Mouse (Mus musculus): Measurements from ENCODE around the gene Tmem169.
A peak's percentile ranks its signal among the peaks of the same experiment; 100 is the strongest.

Tmem169 gene

GRCm38 (mm10) chr1:72286904-72287303 is 2.7 kb downstream of the Tmem169 start:
- DNase-seq: no peak

- no peak for DNase-seq
These were observed 3.7 kb downstream of the Tmem169 start for GRCm38 (mm10) chr1:72287893-72288292.

GRCm38 (mm10) chr1:72288527-72289150 is 4.5 kb downstream of the Tmem169 start:
- DNase-seq: no peak

GRCm38 (mm10) chr1:72290896-72291295 is 6.7 kb downstream of the Tmem169 start:
- DNase-seq: no peak

- no peak for DNase-seq
These were observed 7.3 kb downstream of the Tmem169 start for GRCm38 (mm10) chr1:72291421-72291820.

GRCm38 (mm10) chr1:72291925-72292324 is 7.8 kb downstream of the Tmem169 start:
- DNase-seq: no peak

GRCm38 (mm10) chr1:72293869-72294663 is 9.9 kb downstream of the Tmem169 start:
- DNase-seq: no peak

GRCm38 (mm10) chr1:72295746-72296145 is 11.6 kb downstream of the Tmem169 start:
- DNase-seq: no peak

GRCm38 (mm10) chr1:72301845-72302244 is 17.7 kb downstream of the Tmem169 start:
- no peak for DNase-seq

GRCm38 (mm10) chr1:72306241-72306640 is 22.1 kb downstream of the Tmem169 start:
- no peak for DNase-seq

GRCm38 (mm10) chr1:72306679-72307181 is 22.6 kb downstream of the Tmem169 start:
- DNase-seq: peak; percentile 15 to 48

- peak; percentile 78 to 82 for DNase-seq
These were observed 23.2 kb downstream of the Tmem169 start, which contains the start of gene Xrcc5 for GRCm38 (mm10) chr1:72307317-72307798. TSS of gene Xrcc5 (plus strand) at chr1:72307421.

- no peak for DNase-seq
These were observed 24.8 kb downstream of the Tmem169 start for GRCm38 (mm10) chr1:72308919-72309318.

- DNase-seq: no peak
These were observed 25.7 kb downstream of the Tmem169 start for GRCm38 (mm10) chr1:72309744-72310424.

- no peak for DNase-seq
These were observed 28.7 kb downstream of the Tmem169 start for GRCm38 (mm10) chr1:72312701-72313398.

- DNase-seq: no peak
These were observed 29.4 kb downstream of the Tmem169 start for GRCm38 (mm10) chr1:72313399-72314039.

GRCm38 (mm10) chr1:72315447-72315846 is 31.3 kb downstream of the Tmem169 start:
- no peak for DNase-seq

- DNase-seq: no peak
These were observed 32.2 kb downstream of the Tmem169 start for GRCm38 (mm10) chr1:72316409-72316808.

GRCm38 (mm10) chr1:72316901-72317300 is 32.7 kb downstream of the Tmem169 start:
- DNase-seq: no peak

GRCm38 (mm10) chr1:72320759-72321158 is 36.6 kb downstream of the Tmem169 start:
- DNase-seq: no peak

GRCm38 (mm10) chr1:72323248-72323647 is 39.1 kb downstream of the Tmem169 start:
- DNase-seq: no peak

Measured in spleen, adult 18-20 months (tissue).